Mouse (Mus musculus) heart, embryonic 10.5 days (tissue): ENCODE data around the gene Aldh9a1. TPM values are rescaled to one million over a fixed set of nuclear protein-coding genes. Genes with fewer than 3 reads are reported as not detected.

ENCODE experiments used
- DNase-seq: peaks from one replicate; pipeline ENCODE4 v3.0.0-alpha.2; 2017; ENCODE audit warnings: low spot score
- H3K27ac ChIP-seq: fragments of 300-500 bp; sonication (generic); 2 replicates; pipeline ENCODE4 v1.5.1; 2016; ENCODE audit warnings: mild to moderate bottlenecking
- H3K27me3 ChIP-seq: fragments of 300-500 bp; sonication (generic); 2 replicates; pipeline ENCODE4 v1.6.1; 2016; ENCODE audit warnings: mild to moderate bottlenecking; ENCODE audit not compliant: poor library complexity, insufficient read depth, severe bottlenecking
- H3K36me3 ChIP-seq: fragments of 300-500 bp; sonication (generic); 2 replicates; pipeline ENCODE4 v1.6.1; 2016; ENCODE audit warnings: mild to moderate bottlenecking, moderate library complexity
- H3K4me1 ChIP-seq: fragments of 300-500 bp; sonication (generic); 2 replicates; pipeline ENCODE4 v1.6.1; 2016; ENCODE audit warnings: mild to moderate bottlenecking
- H3K4me3 ChIP-seq: fragments of 300-500 bp; sonication (generic); 2 replicates; pipeline ENCODE4 v1.5.1; 2016; ENCODE audit warnings: mild to moderate bottlenecking, moderate library complexity
- H3K9me3 ChIP-seq: fragments of 300-500 bp; sonication (generic); 2 replicates; pipeline ENCODE4 v1.6.1; 2016; ENCODE audit warnings: mild to moderate bottlenecking, moderate library complexity
- WGBS: fragments of 180-500 bp; shearing (Covaris S2); methylation state at CpG from one replicate; pipeline ENCODE4 v1.1.7; 2016; 5-methylcytosine and 5-hydroxymethylcytosine counted together
- microRNA-seq: library from miRNA; unstranded; fragments of <30 nt; microRNA quantifications from one replicate; pipeline ENCODE4, GENCODE M21; 2017
- polyA plus RNA-seq: library from polyadenylated mRNA; unstranded; fragments of >200 nt; fragmentation: Nextera tagmentation; extraction: Ambion mirVana; gene quantifications from 2 replicates; pipeline ENCODE4 v1.2.1, GENCODE M21; 2016

Gene Aldh9a1
- polyA plus RNA-seq, 1 experiment from 2014 or later: 59.4 TPM

DNA sequence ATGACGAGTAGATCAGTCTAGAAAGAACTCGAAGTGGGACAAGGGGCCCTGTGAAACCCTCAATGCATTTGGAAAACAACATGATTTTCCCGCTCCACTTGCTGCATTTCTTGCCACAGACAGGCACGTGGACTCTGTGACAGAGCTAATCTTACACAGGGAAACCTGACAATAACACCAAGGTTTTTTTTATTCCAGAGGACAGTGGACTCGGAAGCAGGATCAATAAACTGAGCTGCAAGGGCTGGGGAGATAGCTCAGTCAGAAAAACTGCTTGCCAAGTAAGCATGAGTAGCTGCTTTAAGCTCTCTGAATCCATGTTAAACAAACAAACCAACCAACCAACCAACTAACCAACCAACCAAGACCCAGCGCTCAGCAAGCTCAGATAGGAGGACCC is 41.5 kb downstream of the Aldh9a1 start:
- peak overlapping the region; percentile 13; the same call in 1 of the 2 replicates for H3K4me3 ChIP-seq
- no peak for DNase-seq
- no peaks in the 10 kb centered on the region for H3K36me3 ChIP-seq
- peaks cover 8% of the 10 kb centered on the region; the same call in 1 of the 2 replicates for H3K27me3 ChIP-seq
- H3K9me3 ChIP-seq: no peaks in the 10 kb centered on the region
- H3K27ac ChIP-seq: peak overlapping the region; percentile 71
- H3K4me1 ChIP-seq: peaks cover 10% of the 10 kb centered on the region
- 75% methylated on average over 6 of the region's 6 CpGs for WGBS

- Histone ChIP-seq H3K27me3 (peaks cover 8% of the 10 kb centered on the region; the same call in 1 of the 2 replicates), H3K27ac (peak overlapping the region; percentile 93; the same call in 1 of the 2 replicates)
- WGBS: 52% methylated on average over 2 of the region's 2 CpGs
Measured at GRCm38 (mm10) chr1:167392031-167392640, 42.3 kb downstream of the Aldh9a1 start.

DNA sequence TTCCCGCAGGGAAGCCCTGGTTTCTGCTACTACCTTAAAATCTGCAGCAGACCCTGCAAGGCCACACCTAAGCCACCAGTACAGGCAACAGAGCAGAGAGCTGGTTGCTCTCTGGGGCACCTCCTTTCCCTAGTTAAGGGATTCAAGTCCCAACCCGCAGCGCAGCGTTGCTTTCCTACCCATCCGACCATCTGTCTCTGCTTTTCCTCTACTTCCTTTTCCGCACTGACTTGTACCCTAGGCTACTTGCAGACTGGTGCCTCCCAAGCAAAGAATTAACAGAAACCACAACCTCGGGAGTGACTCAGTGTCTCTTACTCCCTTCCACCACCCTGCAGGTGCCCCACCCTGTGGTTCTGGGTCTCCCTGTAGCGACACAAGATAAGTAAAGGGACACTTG is 42.9 kb downstream of the Aldh9a1 start:
- WGBS: 12% methylated on average over 8 of the region's 8 CpGs
- DNase-seq: peak; percentile 84
- H3K9me3 ChIP-seq: no peaks in the 10 kb centered on the region
- H3K27me3 ChIP-seq: peaks cover 8% of the 10 kb centered on the region; the same call in 1 of the 2 replicates
- peak overlapping the region; percentile 93; the same call in 1 of the 2 replicates for H3K27ac ChIP-seq
- no peaks in the 10 kb centered on the region for H3K36me3 ChIP-seq
- peak overlapping the region; percentile 74 for H3K4me3 ChIP-seq
- peaks cover 10% of the 10 kb centered on the region for H3K4me1 ChIP-seq

More at GRCm38 (mm10) chr1:167392031-167392640, 42.3 kb downstream of the Aldh9a1 start:
- no peaks in the 10 kb centered on the region for H3K36me3 ChIP-seq
- DNase-seq: no peak
- H3K4me1 ChIP-seq: peaks cover 10% of the 10 kb centered on the region
- H3K9me3 ChIP-seq: no peaks in the 10 kb centered on the region
- peak overlapping the region; percentile 74 for H3K4me3 ChIP-seq

- WGBS: 2% methylated on average over 15 of the region's 15 CpGs
- H3K9me3 ChIP-seq: no peaks in the 10 kb centered on the region
Measured at GRCm38 (mm10) chr1:167393281-167393680, 43.5 kb downstream of the Aldh9a1 start.

GRCm38 (mm10) chr1:167393683-167394492 is 44.1 kb downstream of the Aldh9a1 start, which contains the start of gene Mgst3:
Gene Mgst3, minus strand, starts transcription at chr1:167393841.
- DNase-seq: peak; percentile 96
- peaks cover 8% of the 10 kb centered on the region; the same call in 1 of the 2 replicates for H3K27me3 ChIP-seq
- H3K27ac ChIP-seq: peak within 1 kb of the TSS; percentile 93
- WGBS: under 1% methylated on average over 45 of the region's 45 CpGs
- no peaks in the 10 kb centered on the region for H3K9me3 ChIP-seq
- peak within 1 kb of the TSS; percentile 74 for H3K4me3 ChIP-seq
- H3K4me1 ChIP-seq: peaks cover 10% of the 10 kb centered on the region
- H3K36me3 ChIP-seq: no peaks in the 10 kb centered on the region

More at GRCm38 (mm10) chr1:167393281-167393680, 43.5 kb downstream of the Aldh9a1 start:
- Histone ChIP-seq H3K4me1 (peaks cover 10% of the 10 kb centered on the region), H3K27me3 (peaks cover 8% of the 10 kb centered on the region; the same call in 1 of the 2 replicates), H3K36me3 (no peaks in the 10 kb centered on the region), H3K4me3 (peak overlapping the region; percentile 74), H3K27ac (peak overlapping the region; percentile 93)
- DNase-seq: no peak

DNA sequence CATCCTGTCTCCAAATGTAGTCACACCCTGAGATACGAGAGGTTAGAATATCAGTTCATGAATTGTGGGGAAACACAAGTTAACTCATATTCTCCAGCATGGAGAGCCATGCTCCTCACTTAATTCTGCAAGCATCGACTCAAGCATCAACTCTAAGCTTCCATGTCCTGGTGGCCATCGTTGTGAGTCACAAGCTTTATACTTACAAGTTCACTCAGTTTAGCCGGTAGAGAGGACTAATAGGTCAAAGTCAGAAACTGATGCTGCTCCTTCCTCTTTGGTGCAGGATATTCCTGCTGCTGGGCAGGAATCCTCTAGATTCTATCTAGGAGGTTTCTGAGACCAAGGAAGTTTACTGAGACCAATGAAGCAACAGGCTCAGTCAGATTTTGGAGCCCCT is 55.4 kb downstream of the Aldh9a1 start:
- no peaks in the 10 kb centered on the region for H3K36me3 ChIP-seq
- no peaks in the 10 kb centered on the region for H3K4me1 ChIP-seq
- no peak overlapping the region for H3K4me3 ChIP-seq
- peaks cover 29% of the 10 kb centered on the region for H3K27me3 ChIP-seq
- WGBS: 78% methylated on average over 4 of the region's 4 CpGs
- DNase-seq: peak; percentile 52
- no peak overlapping the region for H3K27ac ChIP-seq
- no peaks in the 10 kb centered on the region for H3K9me3 ChIP-seq

GRCm38 (mm10) chr1:167409601-167410000 is 59.8 kb downstream of the Aldh9a1 start:
- Histone ChIP-seq H3K36me3 (no peaks in the 10 kb centered on the region), H3K4me3 (no peak overlapping the region), H3K4me1 (no peaks in the 10 kb centered on the region), H3K27me3 (peaks cover 35% of the 10 kb centered on the region), H3K9me3 (no peaks in the 10 kb centered on the region), H3K27ac (no peak overlapping the region)
- WGBS: 75% methylated on average over 4 of the region's 4 CpGs
- DNase-seq: peak; percentile 35

DNA sequence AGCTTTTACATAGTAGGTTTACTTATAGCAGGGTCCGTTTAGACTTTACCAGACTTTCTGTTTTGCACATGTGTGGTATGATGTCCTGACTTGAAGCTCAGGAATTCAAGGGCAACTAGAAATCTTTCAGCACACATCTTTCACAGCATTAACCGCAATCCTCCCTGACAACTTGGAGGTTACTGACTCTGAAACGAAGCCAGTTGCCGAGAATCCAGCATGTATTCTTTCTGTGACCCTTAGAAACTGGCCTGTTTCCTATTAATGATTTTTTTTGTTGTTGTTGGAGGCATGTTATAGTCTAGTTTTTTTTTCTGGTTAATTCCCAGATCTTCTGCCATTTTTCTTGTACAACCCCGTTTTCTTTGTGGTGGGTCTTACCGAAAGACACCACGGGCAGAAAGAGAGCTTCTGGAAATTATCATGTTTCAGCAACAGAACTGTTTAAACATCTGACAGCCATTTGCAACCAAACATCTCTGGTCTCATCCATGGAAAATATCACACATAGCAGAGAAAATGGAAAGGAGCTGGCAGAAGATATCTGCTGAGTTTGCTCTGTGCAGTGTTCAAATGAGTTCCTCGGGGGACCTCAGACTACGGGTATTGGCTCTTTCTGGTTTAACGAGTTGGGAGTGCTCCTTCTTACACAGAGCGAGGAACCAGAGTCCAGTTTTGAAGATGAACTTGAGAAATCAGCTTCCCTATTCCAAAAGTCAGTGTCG is 62.4 kb downstream of the Aldh9a1 start:
- Histone ChIP-seq H3K9me3 (no peaks in the 10 kb centered on the region), H3K36me3 (no peaks in the 10 kb centered on the region), H3K27me3 (peaks cover 20% of the 10 kb centered on the region), H3K4me3 (no peak overlapping the region), H3K4me1 (no peaks in the 10 kb centered on the region), H3K27ac (no peak overlapping the region)
- 70% methylated on average over 12 of the region's 12 CpGs for WGBS
- DNase-seq: no peak

GRCm38 (mm10) chr1:167414846-167415245 is 65.1 kb downstream of the Aldh9a1 start:
- no peaks in the 10 kb centered on the region for H3K9me3 ChIP-seq
- DNase-seq: peak; percentile 85
- no peak overlapping the region for H3K4me3 ChIP-seq
- no peaks in the 10 kb centered on the region for H3K36me3 ChIP-seq
- peaks cover 8% of the 10 kb centered on the region; the same call in 1 of the 2 replicates for H3K27me3 ChIP-seq
- no peaks in the 10 kb centered on the region for H3K4me1 ChIP-seq
- no peak overlapping the region for H3K27ac ChIP-seq
- 3% methylated on average over 7 of the region's 7 CpGs for WGBS

Small RNAs within 50 kb of the gene (microRNA-seq; reads per million reads assigned to microRNA genes)
- 2.8 reads per million, percentile 3 among the genes with 10 or more reads in this experiment for gene Gm25911

Other genes starting within 250 kb of the Aldh9a1 start
- gene Uck2, start 64.7 kb upstream of the Aldh9a1 start, polyA plus RNA-seq: 80.6 and 114 TPM in 2 replicates
- gene Tmco1, start 41.6 kb upstream of the Aldh9a1 start, polyA plus RNA-seq: 79.1 and 88.0 TPM in 2 replicates
- gene Mgst3, start 43.9 kb downstream of the Aldh9a1 start, polyA plus RNA-seq: 111 and 149 TPM in 2 replicates
- 0.19 TPM in 1 of 2 replicates, not detected in the other for gene Lrrc52, start 116.8 kb downstream of the Aldh9a1 start, polyA plus RNA-seq
- gene Rxrg, start 248.4 kb downstream of the Aldh9a1 start, polyA plus RNA-seq: 2.0 and 3.5 TPM in 2 replicates